Mouse (Mus musculus) heart, adult 9 months (tissue): ENCODE results near the gene Sf3b1.
"Not testable (repeated sequence)": the region's sequence is repeated elsewhere in the genome, so short reads cannot be mapped to it uniquely, and the experiment has no call there.

Experiments used
- DNase-seq, 2 experiments: peaks; one replicate each; pipeline ENCODE4 v3.0.0; 2022; ENCODE audit warnings: low spot score in 2 of 2

Gene Sf3b1

DNA sequence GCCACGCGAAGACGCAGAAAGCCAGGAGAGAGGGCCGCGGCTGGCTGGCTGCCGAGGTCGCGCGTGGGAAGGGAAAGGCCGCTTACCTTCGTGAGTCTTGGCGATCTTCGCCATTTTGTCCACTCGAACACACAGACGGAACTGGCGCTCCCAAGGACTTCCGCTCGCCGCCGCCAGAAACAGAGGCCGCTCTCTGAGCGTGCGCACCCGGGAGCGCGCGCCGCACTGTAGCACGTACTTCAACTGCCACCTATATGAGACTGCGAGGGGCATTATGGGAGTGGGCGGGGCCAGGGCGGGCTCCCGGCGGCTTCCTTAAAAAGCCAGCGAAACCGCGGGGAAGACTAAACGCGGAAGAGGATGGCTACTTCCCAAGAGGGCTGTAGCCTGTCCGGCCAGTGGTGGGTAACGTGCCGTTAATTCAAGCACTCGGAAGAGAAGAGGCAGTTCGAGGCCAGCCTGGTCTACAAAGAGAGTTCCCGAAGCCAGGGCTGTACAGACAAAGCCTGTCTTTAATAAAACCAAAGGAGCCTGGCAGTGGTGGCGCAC, at the start of gene Sf3b1:
Gene Sf3b1, minus strand, starts transcription at position 229 of the 549 bp plus-strand sequence.
- DNase-seq: peak; percentile 96 to 97

DNA sequence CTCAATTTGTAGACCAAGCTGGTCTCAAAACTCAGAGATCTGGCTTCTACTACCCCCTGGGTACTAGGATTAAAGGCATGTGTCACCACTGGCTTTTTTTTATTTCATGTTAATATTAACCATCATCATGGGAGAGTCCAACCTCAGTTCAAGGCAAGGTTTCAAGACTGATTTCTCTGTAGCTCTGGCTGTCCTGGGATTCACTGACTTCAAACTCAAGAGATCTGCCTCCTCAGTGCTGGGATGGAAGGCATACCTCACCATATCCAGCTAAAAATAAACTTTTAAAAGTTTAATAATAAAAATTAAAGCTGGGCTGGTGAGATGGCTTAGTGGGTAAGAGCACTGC, 49.1 kb upstream of the Sf3b1 start:
- no peak for DNase-seq

DNA sequence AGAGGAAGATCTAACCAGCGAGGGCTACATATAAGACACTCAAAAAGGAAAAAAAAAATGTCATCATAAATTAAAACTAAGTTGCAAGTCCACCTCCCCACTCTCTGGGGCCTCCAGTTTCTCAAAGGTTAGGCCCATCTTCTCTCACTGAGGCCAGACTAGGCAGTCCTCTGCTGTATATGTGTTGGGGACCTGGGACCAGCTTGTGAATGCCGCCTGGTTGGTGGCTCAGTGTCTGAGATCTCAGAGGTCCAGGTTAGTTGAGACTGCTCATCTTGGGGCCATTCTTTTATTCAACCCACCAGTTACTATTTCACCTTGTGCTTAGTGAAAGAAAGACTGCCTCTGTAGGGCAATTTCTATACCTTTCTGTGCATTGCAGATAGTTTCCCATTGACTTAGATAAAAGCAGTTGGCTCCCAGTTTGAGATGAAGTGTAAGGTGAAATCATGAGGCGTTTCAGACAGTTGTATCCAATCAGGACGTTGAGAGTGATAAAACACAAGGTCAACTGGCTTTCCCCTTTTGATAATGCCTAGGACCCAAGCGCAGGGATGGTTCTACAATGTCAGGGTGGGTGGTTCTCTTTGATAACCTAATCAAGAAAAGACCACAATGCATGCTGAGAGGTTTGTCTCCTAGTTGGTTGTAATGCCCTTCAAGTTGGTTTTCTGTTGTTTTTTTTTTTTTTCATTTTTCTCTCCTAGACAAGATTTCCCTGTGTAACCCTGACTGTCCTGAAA, 48.5 kb upstream of the Sf3b1 start:
- no peak for DNase-seq

DNA sequence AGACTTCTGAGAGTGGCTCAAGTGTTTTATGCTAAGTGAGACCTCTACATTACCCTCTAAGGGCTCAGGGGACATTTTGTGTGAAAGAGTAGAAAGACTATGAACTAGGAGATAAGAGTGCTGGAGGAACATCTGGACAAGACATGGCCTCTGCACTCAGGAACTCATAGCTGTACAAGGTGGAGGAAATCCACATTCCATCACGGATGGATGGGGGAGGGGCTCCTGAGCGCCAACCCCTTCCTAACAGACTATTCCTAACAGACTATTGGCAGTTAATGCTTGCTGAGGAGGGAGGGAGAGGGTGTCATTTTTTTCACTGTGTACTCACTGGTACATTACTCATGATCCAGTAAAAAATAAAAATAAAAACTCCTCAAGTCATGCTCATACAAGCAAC, 47.5 kb upstream of the Sf3b1 start:
- no peak for DNase-seq

DNA sequence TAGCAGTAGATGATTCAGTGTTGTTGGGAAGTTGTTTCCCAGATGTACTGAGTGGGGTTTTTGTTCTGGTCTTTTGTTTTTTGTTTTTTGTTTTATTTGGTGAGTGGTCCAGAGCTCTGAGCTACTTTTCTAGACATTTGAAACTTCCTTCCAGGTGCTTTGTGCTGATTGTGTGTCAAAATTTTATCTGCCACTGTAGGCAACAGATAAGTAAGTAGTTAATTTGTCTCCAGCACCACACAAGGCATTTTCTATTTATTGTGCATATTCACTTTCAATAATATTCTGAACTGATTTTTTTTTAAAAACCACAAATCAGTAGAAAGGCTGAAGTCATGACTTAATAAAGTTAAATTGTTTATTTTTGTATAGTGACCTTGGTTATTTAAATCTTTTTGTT, 45.0 kb upstream of the Sf3b1 start:
- not testable (repeated sequence) for DNase-seq

DNA sequence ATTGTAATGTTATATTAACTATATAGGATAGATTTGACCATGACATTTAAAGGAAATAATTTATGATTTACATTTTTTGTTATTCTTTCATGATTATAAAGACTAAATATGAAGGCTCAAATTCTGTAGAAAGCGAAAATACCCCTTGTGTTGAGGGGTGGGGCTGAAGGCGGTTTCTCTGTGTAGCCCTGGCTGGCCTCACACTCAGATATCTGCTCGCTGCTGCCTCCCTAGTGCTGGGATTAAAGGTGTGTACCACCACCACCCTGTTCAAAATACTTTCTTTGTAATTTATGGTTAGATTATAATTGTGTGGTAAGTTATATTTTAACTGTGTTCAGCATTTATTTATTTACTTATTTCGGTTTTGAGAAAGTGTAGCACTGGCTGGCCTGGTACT, 34.5 kb upstream of the Sf3b1 start:
- DNase-seq: no peak

DNA sequence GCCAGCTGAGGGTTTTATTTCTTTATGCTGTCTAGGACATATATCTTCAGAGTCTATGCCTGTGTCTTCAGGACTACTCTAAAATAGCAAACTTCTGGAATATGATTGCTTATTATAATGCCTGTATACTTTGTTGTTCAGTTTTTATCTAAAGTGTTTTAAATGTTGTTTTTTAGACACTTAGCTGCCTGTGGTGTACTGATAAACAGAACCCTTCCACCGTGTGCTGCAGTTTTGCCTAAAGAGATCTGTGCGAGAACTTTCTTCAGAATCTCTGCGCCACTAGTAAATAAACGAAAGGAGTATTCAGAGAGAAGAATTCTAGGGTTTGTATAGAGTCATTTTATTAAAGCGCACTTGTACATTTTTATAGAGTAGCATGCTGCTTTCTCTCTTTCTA, 33.8 kb upstream of the Sf3b1 start:
- no peak for DNase-seq

DNA sequence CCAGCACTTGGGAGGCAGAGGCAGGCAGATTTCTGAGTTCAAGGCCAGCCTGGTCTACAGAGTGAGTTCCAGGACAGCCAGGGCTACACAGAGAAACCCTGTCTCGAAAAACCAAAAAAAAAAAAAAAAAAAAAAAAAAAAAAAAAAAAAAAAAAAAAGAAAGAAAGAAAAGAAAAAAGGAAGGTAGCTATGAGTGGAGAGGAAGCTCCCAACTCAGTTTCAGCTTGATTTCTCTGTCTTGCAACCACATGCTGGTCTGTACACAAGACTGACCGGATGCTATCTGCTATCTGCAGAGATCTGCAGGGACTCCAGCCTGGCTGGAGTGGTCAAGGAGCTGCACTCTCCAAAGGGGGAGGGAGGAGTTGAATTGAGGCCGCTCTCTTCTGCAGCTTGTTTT, 31.1 kb upstream of the Sf3b1 start:
- not testable (repeated sequence) for DNase-seq

DNA sequence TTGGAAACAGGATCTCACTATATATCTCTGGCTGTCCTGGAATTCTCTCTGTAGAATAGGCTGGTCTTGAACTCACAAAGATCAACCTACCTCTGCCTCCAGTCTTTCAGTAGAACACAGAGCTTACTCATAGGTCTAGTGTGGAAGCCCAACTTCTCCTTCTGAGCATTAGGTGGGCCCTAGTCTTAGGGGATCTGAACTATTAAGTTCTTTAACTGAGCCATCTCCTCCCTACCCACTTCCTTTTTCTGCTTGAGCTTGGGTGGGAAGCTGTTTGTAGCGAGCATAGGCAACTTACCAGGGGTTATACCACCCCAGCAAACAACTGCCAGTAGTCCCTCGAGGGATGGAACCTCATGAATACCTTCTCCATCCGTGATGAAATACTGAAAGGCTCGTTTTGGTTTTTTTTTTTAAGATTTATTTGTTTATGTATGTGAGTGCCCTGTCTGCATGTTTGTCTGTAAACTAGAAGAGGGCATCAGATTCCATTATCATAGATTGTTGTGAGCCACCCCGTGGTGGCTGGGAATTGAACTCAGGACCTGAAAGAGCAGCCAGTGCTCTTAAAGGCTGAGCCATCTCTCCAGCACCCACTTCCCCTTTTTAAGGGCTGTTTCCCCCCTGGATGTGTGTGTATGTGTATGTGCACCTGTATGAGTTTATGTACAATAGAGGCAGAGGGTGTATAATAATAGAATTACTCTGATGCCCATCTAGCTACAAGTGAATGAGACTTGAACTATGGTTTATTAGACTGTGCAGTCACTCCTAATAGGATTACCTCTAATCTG, 28.2 kb upstream of the Sf3b1 start:
- DNase-seq: no peak

DNA sequence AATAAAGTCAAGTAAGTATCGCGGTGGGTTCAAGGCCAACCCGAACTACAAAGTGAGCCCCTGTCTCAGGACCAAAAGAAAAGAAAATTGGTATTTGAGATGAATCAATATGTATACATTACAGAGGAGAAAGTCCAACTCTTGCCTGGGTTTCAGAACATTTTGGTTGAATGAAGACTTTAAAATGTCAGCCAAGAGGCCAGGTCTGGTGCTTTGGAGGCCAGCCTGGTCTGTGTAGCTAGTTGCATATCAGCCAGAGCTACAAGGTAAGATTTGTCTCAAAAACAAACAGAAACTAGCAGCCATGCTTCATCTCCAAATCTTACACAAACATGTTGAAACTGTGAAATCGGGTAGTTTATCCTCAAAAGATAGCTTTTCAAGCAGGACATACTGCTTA, 26.3 kb upstream of the Sf3b1 start:
- DNase-seq: no peak

DNA sequence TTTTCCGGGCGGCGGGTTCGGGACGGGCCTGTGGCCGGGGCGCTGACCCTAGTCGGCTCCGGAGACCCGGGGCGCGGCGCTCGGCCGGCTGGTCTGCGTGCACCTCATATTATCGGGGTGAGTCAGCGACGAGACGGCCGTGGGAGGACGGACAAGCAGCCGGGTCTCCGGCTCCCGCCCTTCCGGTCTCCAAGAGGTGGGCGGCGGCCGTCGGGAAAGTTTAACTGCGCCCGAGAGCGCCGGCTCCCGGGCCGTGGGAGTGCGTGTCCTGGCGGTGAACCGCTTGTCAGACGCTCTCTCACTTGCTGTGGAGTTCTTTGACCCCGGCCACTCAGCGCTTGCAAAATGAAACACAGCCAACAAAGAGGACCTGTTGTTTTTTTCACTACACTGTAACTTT, 25.7 kb upstream of the Sf3b1 start:
- peak in 1 of 2 experiments; percentile 88 for DNase-seq

DNA sequence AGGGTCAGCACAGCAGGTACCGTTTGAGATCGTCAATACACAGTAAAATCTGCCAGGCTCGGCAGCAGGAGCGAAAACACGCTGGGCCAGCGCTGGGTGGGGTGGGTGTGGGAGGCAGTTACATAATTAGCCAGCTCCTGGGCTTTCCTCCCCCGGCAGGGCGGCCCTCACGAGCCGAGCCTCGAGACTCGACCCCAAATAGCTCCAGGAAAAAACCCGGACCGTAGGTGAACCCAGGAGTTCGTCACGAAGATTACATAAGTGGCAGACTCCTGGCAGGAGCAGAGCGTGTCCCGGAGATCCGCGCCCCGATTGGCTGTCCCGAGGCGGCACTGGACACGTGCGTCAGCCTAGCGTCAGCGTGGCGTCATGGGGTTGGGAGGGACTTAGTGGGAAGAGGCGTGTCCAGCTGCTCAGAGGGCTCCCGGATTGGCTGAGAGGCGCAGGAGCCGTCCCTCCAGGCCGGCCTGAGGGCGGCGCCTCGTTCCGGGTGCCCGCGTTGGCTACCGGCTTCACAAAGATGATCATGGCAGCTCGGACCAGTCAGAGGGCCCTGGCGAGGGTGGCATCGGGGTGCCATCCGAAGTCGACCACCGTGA, 25.2 kb upstream of the Sf3b1 start, which contains the start of gene Coq10b:
Gene Coq10b, plus strand, starts transcription at position 416 of the 599 bp plus-strand sequence.
- peak; percentile 100 for DNase-seq

DNA sequence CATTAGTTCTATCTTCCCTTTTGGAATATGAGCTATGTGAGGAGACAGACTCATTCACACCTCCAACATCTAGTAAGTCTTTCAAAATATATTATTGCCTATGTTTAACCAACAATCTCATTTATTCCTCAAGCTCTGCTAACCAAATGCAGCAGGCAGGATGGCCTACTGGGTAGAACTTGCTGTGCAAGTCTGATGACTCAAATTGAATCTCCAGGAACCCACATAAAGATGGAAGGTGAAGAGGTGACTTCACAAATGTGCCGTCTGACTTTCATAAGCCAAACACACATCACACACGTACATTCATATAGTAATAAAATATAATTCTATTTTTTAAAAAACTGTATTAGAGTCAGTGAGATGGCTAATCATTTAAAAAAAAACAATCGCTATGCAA, 24.4 kb upstream of the Sf3b1 start:
- DNase-seq: no peak

DNA sequence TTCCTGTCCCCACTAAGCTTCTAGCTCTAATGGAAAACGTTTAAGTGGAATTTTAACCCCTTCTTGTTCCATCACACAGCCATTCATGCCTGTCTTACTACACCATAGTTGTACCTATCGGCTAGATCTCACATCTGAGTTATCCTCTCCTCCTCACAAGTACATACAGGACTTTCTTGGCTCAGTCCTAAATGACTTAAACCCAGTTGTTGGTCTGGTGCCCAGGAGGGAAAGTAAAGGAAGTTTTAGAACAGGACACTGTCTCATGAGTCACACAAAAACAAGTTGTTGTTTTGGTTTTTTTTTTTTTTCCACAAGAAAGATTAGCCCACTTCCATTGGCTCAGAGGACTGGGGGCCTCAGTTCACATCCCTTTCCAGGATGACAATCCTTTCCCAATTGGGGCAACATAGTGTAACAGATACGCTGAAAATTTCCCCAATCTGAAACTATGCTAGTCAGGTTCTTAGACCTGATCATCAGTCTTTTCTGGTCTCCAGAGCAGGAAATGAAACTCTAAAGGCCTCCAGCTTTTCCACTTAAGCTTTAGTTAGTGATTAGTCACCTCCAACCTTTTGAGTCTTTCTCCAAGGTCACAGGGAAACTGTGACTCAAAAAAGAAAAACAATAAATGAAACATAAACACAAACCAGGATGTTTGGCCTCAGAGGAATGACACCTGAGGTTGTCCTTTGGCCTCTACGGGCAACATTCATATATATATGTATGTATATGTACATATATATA, 21.7 kb upstream of the Sf3b1 start:
- DNase-seq: no peak

DNA sequence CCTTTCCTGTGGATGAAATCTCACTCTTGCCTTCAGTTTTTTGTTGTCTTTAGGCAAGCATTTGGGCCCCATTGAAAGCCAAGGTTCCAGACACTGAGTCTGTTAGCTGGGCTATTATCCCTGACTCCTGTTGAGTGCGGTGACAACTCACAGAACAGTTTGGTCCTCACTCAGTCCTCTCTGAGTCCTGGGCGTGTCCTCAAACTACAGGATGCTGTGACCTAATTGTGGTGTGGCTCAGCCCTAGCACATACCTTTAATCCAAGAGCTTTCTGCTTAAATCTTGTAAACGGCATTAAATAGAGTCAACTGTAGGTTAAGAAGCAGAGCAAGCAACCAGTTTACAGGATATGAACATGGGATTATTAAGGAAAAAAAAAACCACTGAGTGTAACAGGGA, 15.9 kb upstream of the Sf3b1 start:
- no peak for DNase-seq

DNA sequence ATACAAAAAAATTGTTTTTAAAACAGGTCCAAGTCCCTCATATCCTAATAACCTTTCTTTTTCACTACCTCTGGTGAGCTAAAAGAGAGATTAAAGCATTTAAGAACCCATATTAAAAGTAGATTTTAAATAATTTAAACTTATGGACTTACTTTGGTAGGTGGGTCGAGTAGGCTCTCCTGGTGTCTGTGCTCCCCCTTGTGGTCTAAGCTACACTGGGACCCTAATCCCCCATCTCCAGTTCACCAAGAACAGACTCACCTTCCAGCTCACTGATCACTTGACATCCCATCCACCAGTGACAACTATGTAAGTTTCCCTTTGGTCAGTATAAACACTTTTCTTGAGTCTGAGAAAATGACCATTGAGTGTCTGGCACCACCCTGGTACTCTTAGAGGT, 15.0 kb upstream of the Sf3b1 start:
- DNase-seq: no peak

DNA sequence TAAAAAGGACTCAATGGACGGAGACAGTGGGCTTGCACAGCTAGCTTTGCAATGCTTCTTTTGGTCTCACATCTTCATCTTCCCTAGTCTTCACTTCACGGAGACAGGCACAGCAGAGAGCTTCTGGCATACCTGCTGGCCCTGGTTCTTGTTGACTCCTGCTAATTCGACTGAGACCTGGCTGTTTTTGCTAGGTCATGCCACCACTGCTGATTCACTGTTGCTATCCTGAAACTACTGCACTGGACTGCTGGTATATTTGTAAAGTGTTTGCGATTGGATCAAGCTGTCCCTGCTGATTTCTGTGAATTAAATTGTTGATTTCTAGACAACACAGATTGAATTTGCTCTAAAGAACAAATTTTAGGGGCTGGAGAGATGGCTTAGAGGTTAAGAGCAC, 14.4 kb upstream of the Sf3b1 start:
- DNase-seq: no peak

DNA sequence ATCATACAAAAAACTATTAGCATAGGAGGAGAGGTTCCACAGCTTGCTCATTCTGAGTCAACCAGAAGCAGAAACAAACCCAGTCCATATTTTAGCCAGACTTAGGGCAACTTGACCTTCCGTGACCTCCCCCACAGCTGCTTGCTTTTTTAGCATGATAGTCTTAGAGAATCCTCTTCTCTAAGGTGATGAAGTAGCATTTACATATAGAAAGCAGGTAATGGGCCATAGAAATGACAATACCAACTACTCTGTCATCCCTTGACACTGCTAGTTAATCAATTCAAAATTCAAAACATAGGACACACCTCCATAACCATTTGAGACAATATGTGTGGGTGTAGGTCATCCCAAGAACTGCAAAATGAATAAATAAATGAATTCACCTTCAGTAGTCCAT, 12.7 kb upstream of the Sf3b1 start:
- no peak for DNase-seq

DNA sequence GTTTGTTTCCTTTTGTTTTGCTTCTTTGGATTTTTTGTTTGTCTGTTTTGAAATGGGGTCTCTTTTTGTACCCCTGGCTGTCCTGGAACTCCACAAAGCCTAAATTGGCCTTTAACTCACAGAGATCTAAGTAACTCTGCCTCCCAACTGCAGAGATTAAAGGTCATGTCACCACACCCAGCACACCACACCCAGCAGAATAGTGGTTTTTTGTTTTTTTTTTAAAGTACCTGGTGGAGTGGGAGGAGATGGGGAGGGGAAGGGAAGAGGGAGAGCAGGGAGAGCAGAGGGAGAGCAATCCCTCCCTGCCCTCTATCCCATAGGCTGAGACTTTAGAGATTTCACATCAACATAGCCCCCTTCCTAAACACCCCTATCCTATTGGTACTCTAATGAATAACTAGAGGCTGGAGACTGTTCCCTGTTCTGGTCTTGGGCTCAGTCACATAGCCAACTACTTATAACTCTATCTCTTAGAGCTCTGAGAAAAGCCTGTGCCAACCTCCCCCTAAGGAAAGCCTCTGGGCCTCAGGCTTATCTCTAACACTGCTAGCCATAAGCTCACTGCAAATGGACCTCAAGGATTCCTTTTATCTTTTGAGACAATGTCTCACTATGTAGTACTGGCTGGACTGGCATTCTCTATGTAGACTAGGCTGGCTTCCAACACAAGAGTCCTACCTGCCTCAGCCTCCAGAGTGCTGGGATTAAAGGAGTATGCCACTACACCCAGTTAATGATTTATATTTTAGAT, 3.9 kb upstream of the Sf3b1 start:
- no peak for DNase-seq

DNA sequence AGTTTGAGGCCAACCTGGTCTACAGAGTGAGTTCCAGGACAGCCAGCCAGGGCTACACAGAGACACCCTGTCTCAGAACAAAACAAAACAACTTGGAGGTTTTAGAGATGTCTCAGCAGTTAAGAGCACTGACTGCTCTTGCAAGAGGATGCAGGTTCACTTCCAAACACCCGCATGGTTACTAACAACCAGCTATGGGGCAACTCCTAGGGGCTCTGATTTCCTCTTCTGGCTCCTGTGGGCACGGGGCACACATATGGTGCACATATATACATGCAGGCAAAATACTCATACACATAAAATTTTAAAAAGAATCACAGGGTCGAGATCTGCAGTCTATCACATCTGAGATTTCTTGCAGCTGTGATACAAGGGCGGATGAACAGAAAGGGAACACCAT, 2.2 kb upstream of the Sf3b1 start:
- DNase-seq: no peak
